Mouse (Mus musculus) MEL (cell line): ENCODE data around the gene Kif5a. TPM values are rescaled to one million over a fixed set of nuclear protein-coding genes. Genes with fewer than 3 reads are reported as not detected.

ENCODE experiments used
- DNase-seq: peaks from one replicate; pipeline ENCODE4 v3.0.0; 2011; ENCODE audit warnings: low read depth, low spot score
- H3K27ac ChIP-seq: 2 replicates; pipeline ENCODE4 v1.5.1; 2012; ENCODE audit warnings: low read depth, mild to moderate bottlenecking, control low read depth, low read length, moderate library complexity; ENCODE audit not compliant: control insufficient read depth
- H3K27me3 ChIP-seq, 2 experiments: fragments of 150-350 bp in 1 of 2; sonication (generic) in 1 of 2; 2 replicates each; pipeline ENCODE4 v1.6.1; 2012; ENCODE audit warnings: low read length in 2 of 2, mild to moderate bottlenecking in 2 of 2, improper control_type of control experiment in 1 of 2, moderate library complexity in 1 of 2; ENCODE audit not compliant: insufficient read depth in 2 of 2, control insufficient read depth in 1 of 2
- H3K36me3 ChIP-seq, 2 experiments: 2 replicates each; pipeline ENCODE4 v1.6.1; 2012 to 2014; ENCODE audit warnings: low read length in 2 of 2, improper control_type of control experiment in 1 of 2, inconsistent platforms in 1 of 2, mild to moderate bottlenecking in 1 of 2; ENCODE audit not compliant: insufficient read depth in 2 of 2, control insufficient read depth in 1 of 2
- H3K4me1 ChIP-seq, 2 experiments: fragments of 150-350 bp in 1 of 2; sonication (generic) in 1 of 2; 2 replicates each; pipeline ENCODE4 v1.6.1; 2012; ENCODE audit warnings: low read length in 2 of 2, improper control_type of control experiment in 1 of 2, mild to moderate bottlenecking in 1 of 2; ENCODE audit not compliant: insufficient read depth in 2 of 2, control insufficient read depth in 1 of 2
- H3K4me3 ChIP-seq, 2 experiments: fragments of 150-350 bp in 1 of 2; sonication (generic) in 1 of 2; 2 replicates each; pipeline ENCODE4 v1.5.1; 2012; ENCODE audit warnings: low read depth in 2 of 2, low read length in 2 of 2, mild to moderate bottlenecking in 2 of 2, moderate library complexity in 2 of 2, control low read depth in 1 of 2, improper control_type of control experiment in 1 of 2; ENCODE audit not compliant: control insufficient read depth in 1 of 2, insufficient read depth in 1 of 2
- H3K79me2 ChIP-seq: 2 replicates; pipeline ENCODE4 v1.6.1; 2012; ENCODE audit warnings: mild to moderate bottlenecking, low read length, moderate library complexity; ENCODE audit not compliant: control insufficient read depth, poor library complexity, insufficient read depth
- H3K9ac ChIP-seq: 2 replicates; pipeline ENCODE4 v1.6.1; 2012; ENCODE audit warnings: low read depth, mild to moderate bottlenecking, control low read depth, low read length, moderate library complexity; ENCODE audit not compliant: control insufficient read depth, poor library complexity, severe bottlenecking
- H3K9me3 ChIP-seq: fragments of 150-350 bp; sonication (generic); replicated peaks from 2 replicates; pipeline ENCODE4 v1.6.1; 2012; ENCODE audit warnings: mild to moderate bottlenecking, low read length, improper control_type of control experiment, moderate library complexity; ENCODE audit not compliant: insufficient read depth
- CHD1 ChIP-seq: IDR thresholded peaks from 2 replicates; pipeline ENCODE4 v1.6.1; 2012; ENCODE audit warnings: low read depth, mild to moderate bottlenecking, inconsistent platforms, low read length, improper control_type of control experiment
- CHD2 ChIP-seq: IDR thresholded peaks from 2 replicates; pipeline ENCODE4 v1.6.1; 2011; ENCODE audit warnings: low read length, improper control_type of control experiment
- CTCF ChIP-seq, 3 experiments: IDR thresholded peaks in 2 of 3; conservative IDR thresholded peaks in 1 of 3; 2 replicates each; pipeline ENCODE4 v1.5.1; 2011 to 2012; ENCODE audit warnings: low read length in 3 of 3, low read depth in 2 of 3, mild to moderate bottlenecking in 2 of 3, improper control_type of control experiment in 1 of 3, inconsistent platforms in 1 of 3, mixed read lengths in 1 of 3, moderate library complexity in 1 of 3; ENCODE audit not compliant: control insufficient read depth in 1 of 3, insufficient read depth in 1 of 3, poor library complexity in 1 of 3, severe bottlenecking in 1 of 3
- E2F4 ChIP-seq: IDR thresholded peaks from 2 replicates; pipeline ENCODE4 v1.6.1; 2011; ENCODE audit warnings: low read depth, low read length, improper control_type of control experiment, borderline replicate concordance
- ELF1 ChIP-seq: IDR thresholded peaks from 2 replicates; pipeline ENCODE4 v1.6.1; 2014; ENCODE audit warnings: low read depth, mild to moderate bottlenecking, inconsistent platforms, low read length, improper control_type of control experiment, moderate library complexity
- ETS1 ChIP-seq: IDR thresholded peaks from 2 replicates; pipeline ENCODE4 v1.6.1; 2012; ENCODE audit warnings: low read depth, mild to moderate bottlenecking, inconsistent platforms, low read length, improper control_type of control experiment, moderate library complexity
- GABPA ChIP-seq: IDR thresholded peaks from 2 replicates; pipeline ENCODE4 v1.6.1; 2012; ENCODE audit warnings: low read depth, mild to moderate bottlenecking, inconsistent platforms, low read length, improper control_type of control experiment, moderate library complexity
- MAX ChIP-seq: IDR thresholded peaks from 2 replicates; pipeline ENCODE4 v1.6.1; 2011; ENCODE audit warnings: low read length, improper control_type of control experiment
- MAZ ChIP-seq: IDR thresholded peaks from 2 replicates; pipeline ENCODE4 v1.6.1; 2012; ENCODE audit warnings: low read depth, mild to moderate bottlenecking, inconsistent platforms, low read length, improper control_type of control experiment
- MXI1 ChIP-seq: IDR thresholded peaks from 2 replicates; pipeline ENCODE4 v1.6.1; 2011; ENCODE audit warnings: mild to moderate bottlenecking, low read depth, low read length, improper control_type of control experiment
- MYB ChIP-seq: IDR thresholded peaks from 2 replicates; pipeline ENCODE4 v1.6.1; 2011; ENCODE audit warnings: mild to moderate bottlenecking, low read depth, low read length, improper control_type of control experiment
- MYC ChIP-seq: IDR thresholded peaks from 2 replicates; pipeline ENCODE4 v1.6.1; 2011; ENCODE audit warnings: low read depth, mild to moderate bottlenecking, low read length, improper control_type of control experiment, moderate library complexity
- NELFE ChIP-seq: IDR thresholded peaks from 2 replicates; pipeline ENCODE4 v1.6.1; 2011; ENCODE audit warnings: low read depth, low read length, improper control_type of control experiment
- NRF1 ChIP-seq: IDR thresholded peaks from 2 replicates; pipeline ENCODE4 v1.6.1; 2014; ENCODE audit warnings: low read depth, mild to moderate bottlenecking, inconsistent platforms, low read length, improper control_type of control experiment, moderate library complexity; ENCODE audit not compliant: poor library complexity, insufficient read depth, severe bottlenecking
- POLR2A ChIP-seq, 2 experiments: IDR thresholded peaks; 2 replicates each; pipeline ENCODE4 v1.6.1; 2011 to 2012; ENCODE audit warnings: low read length in 2 of 2, mild to moderate bottlenecking in 2 of 2, control low read depth in 1 of 2, improper control_type of control experiment in 1 of 2, low read depth in 1 of 2, moderate library complexity in 1 of 2; ENCODE audit not compliant: control insufficient read depth in 1 of 2, insufficient read depth in 1 of 2, poor library complexity in 1 of 2
- POLR2AphosphoS5 ChIP-seq: IDR thresholded peaks from 2 replicates; pipeline ENCODE4 v1.6.1; 2012; ENCODE audit warnings: low read depth, borderline replicate concordance, mild to moderate bottlenecking, inconsistent platforms, low read length, moderate library complexity, mixed read lengths
- SIN3A ChIP-seq: IDR thresholded peaks from 2 replicates; pipeline ENCODE4 v1.6.1; 2012; ENCODE audit warnings: low read length, improper control_type of control experiment, inconsistent platforms
- SMC3 ChIP-seq: IDR thresholded peaks from 2 replicates; pipeline ENCODE4 v1.6.1; 2011; ENCODE audit warnings: low read depth, low read length, improper control_type of control experiment
- TAL1 ChIP-seq: IDR thresholded peaks from 2 replicates; pipeline ENCODE4 v1.6.1; 2012; ENCODE audit warnings: mild to moderate bottlenecking, inconsistent platforms, low read length, moderate library complexity, mixed read lengths
- USF2 ChIP-seq, 2 experiments: IDR thresholded peaks; 2 replicates each; pipeline ENCODE4 v1.6.1; 2011 to 2012; ENCODE audit warnings: improper control_type of control experiment in 2 of 2, low read length in 2 of 2, borderline replicate concordance in 1 of 2, inconsistent platforms in 1 of 2, low read depth in 1 of 2, mild to moderate bottlenecking in 1 of 2; ENCODE audit not compliant: insufficient read depth in 1 of 2
- ZKSCAN1 ChIP-seq: IDR thresholded peaks from 2 replicates; pipeline ENCODE4 v1.6.1; 2012; ENCODE audit warnings: low read depth, mild to moderate bottlenecking, inconsistent platforms, low read length, improper control_type of control experiment, moderate library complexity
- ZMIZ1 ChIP-seq: IDR thresholded peaks from 2 replicates; pipeline ENCODE4 v1.6.1; 2012; ENCODE audit warnings: low read depth, mild to moderate bottlenecking, inconsistent platforms, low read length, improper control_type of control experiment, moderate library complexity
- ZNF384 ChIP-seq: IDR thresholded peaks from 2 replicates; pipeline ENCODE4 v1.6.1; 2012; ENCODE audit warnings: low read depth, mild to moderate bottlenecking, inconsistent platforms, low read length, improper control_type of control experiment
- polyA plus RNA-seq, 2 experiments: library from polyadenylated mRNA; stranded (reverse) in 1 of 2; unstranded in 1 of 2; fragments of >175 nt in 1 of 2; fragments of >200 nt in 1 of 2; gene quantifications; 2 replicates each; pipeline versions ENCODE4 v1.2.1 to v1.2.4; 2012; ENCODE audit warnings: low replicate concordance in 2 of 2, low read depth in 1 of 2; ENCODE audit not compliant: insufficient read length in 2 of 2, insufficient read depth in 1 of 2, missing spikeins in 1 of 2
- total RNA-seq: library from RNA; depleted of rRNA; stranded (reverse); fragments of 300-350 nt; gene quantifications from 2 replicates; pipeline ENCODE4 v1.2.3, GENCODE M21; 2012

Gene Kif5a
- total and polyA plus RNA-seq, 3 experiments: 0.42 to 1.3 TPM; not detected in 1

DNA sequence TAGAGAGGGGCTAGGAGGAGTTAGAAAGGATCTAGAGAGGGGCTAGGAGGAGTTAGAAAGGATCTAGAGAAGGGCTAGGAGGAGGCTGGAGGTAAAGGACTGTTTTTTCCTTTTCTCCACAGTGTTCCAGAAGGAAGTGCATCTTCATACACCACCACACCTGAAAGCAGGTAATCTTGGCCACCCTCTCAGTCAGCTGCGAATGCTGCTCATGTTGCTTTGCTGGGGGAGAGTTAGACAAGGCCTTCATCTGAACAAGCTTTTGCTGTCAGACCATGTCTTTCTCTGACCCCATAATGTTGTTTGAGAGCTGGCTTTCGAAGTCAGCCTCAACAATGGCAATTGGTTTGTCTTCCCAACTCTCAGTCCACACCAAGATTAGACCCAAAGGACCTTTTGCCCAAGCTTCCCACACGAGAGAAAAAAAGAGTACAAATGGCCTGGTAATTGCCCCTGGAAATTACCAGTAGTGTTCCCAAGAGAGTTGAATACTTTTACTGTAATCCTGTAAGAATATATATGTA is 30.5 kb upstream of the Kif5a start (continued):
- TF ChIP-seq SIN3A: no peak
- no peak for TF ChIP-seq TAL1
- no peak for TF ChIP-seq MAX
- no peak for TF ChIP-seq MAZ
- TF ChIP-seq NELFE: peak; percentile 22; the same call in 1 of the 2 replicates
- no peak for TF ChIP-seq CTCF (IDR thresholded peaks at IDR 0.05 in 2 of 3, conservative IDR thresholded peaks at IDR 0.05 in 1 of 3; ENCODE audit: control insufficient read depth in 1 of 3, insufficient read depth in 1 of 3, low read depth in 2 of 3, low read length in 3 of 3, poor library complexity in 1 of 3, severe bottlenecking in 1 of 3)
- TF ChIP-seq GABPA: no peak
- TF ChIP-seq ZNF384: no peak
- TF ChIP-seq MXI1: no peak; the same call in 1 of the 2 replicates
- TF ChIP-seq POLR2A (IDR thresholded peaks at IDR 0.05; ENCODE audit: control insufficient read depth in 1 of 2, insufficient read depth in 1 of 2, low read depth in 1 of 2, low read length in 2 of 2, poor library complexity in 1 of 2): no peak; a peak in 2 of 4 replicates

DNA sequence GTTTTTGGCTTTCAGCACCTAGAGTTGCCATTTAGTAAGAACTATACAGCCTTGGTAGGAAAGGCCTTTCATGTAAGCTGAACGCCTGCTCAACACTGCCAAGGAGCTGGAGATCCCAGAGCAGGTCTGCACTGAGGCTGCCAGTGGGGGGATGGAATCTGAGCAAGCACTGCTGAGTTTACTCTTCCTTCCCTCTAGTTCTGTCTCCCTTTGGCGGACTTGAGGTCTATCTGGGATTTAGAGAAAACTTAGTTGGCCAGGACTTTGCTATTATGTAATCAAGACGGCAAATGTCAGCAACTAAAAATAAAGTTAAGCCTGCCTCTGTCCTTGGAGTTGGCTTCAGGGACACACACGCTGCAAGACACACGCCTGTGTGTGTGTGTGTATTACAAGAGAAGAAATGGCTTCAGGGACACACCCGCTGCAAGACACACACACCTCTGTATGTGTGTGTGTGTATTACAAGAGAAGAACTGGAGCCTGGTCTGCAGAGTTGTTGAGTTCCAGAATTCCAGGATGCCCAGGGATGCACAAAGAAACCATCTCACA is 29.9 kb upstream of the Kif5a start:
- no peaks in the 10 kb centered on the region for H3K9me3 ChIP-seq
- H3K36me3 ChIP-seq: peaks cover 18% of the 10 kb centered on the region in 2 experiments
- no peaks in the 10 kb centered on the region for H3K27me3 ChIP-seq
- peaks cover 43% of the 10 kb centered on the region for H3K79me2 ChIP-seq
- no peak for TF ChIP-seq ETS1
- TF ChIP-seq MXI1: 0 out of 2 replicates have a peak, but pooled peaks have one; percentile 11
- TF ChIP-seq ZMIZ1: no peak; the same call in 1 of the 2 replicates
- TF ChIP-seq ZNF384: no peak
- no peak for TF ChIP-seq GABPA
- no peak for TF ChIP-seq E2F4
- TF ChIP-seq MYB: peak; percentile 33; the same call in 1 of the 2 replicates
- 0 out of 2 replicates have a peak, but pooled peaks have one; percentile 7 for TF ChIP-seq SIN3A
- TF ChIP-seq USF2 (IDR thresholded peaks at IDR 0.05; ENCODE audit: borderline replicate concordance in 1 of 2, insufficient read depth in 1 of 2, low read depth in 1 of 2, low read length in 2 of 2): no peak
- TF ChIP-seq SMC3: 0 out of 2 replicates have a peak, but pooled peaks have one; percentile 9
- TF ChIP-seq ZKSCAN1: no peak
- TF ChIP-seq TAL1: no peak
- no peak for TF ChIP-seq POLR2AphosphoS5
- TF ChIP-seq ELF1: no peak
- TF ChIP-seq MAX: no peak
- TF ChIP-seq MYC: no peak
- no peak for TF ChIP-seq NRF1
- peak in 1 of 2 experiments; percentile 13; a peak in 1 of 4 replicates for TF ChIP-seq POLR2A (IDR thresholded peaks at IDR 0.05; ENCODE audit: control insufficient read depth in 1 of 2, insufficient read depth in 1 of 2, low read depth in 1 of 2, low read length in 2 of 2, poor library complexity in 1 of 2)
- TF ChIP-seq CHD1: no peak; the same call in 1 of the 2 replicates
- TF ChIP-seq CHD2: no peak
- peak overlapping the region; percentile 92 for H3K9ac ChIP-seq
- peak overlapping the region; percentile 97 for H3K27ac ChIP-seq
- no peak for DNase-seq
- H3K4me1 ChIP-seq: peaks cover 0 to 20% of the 10 kb centered on the region in 2 experiments; a peak in 2 of 4 replicates
- peak overlapping the region; percentile 30 to 55 for H3K4me3 ChIP-seq
